Mouse (Mus musculus): ENCODE measurements around the gene Snx33.

DNA sequence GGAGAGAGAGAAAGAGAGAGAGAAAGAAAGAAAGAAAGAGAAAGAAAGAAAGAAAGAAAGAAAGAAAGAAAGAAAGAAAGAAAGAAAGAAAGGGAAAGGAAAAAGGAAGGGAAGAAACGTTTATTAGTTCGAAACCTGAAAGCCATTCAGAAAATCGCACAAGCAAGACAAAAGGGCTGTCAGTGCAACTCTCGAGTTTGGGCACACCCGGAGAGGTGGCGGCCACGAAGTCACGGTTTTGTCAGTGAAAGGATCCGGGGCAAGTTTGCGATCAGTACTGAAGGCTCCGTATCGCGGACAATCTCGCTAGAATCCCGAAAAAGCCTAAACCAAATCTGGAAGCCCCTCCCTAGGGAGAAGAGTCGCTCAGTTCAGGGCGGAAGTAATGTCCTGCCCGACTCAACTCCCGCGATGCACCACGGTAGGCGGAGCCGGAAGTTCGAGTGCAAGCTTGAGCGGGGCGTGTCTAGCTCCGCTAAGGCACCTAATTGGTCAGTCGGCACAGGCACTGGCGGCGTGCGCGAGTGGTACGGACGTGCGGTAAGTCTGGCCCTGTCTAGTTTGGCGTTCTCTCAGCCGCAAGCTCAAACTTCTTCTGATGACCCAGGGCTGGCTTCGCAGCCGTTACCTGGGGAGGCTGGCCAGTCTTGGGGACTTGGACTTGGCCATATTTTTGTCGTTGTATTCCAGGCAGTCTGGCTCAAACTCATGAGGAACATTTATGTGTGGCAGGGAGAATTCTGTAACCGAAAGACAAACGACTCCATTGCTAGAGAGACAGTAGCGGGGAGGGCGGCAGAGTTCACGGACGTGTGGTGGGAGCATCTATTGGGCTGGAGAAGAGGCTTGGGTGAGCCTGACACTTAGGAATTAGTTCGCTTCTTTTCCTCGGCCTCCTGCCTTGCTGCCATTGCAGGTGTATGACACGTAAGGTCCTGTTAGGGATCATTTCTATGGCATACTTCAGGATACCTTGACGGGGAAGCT is 22.5 kb upstream of the Snx33 start, which contains the start of gene Snupn:
- TF ChIP-seq CTCF (IDR thresholded peaks at IDR 0.05; ENCODE audit: low read depth) = peak; percentile 5; the same call in 1 of the 2 replicates
- TF ChIP-seq EP300 (optimal IDR thresholded peaks at IDR 0.05) = no peak
